Mouse (Mus musculus): ENCODE results near the gene Glrx2.

- TF ChIP-seq CTCF (IDR thresholded peaks at IDR 0.05; ENCODE audit: low read depth) (no peak), EP300 (IDR thresholded peaks at IDR 0.05; ENCODE audit: low read depth) (no peak)
Observed at GRCm38 (mm10) chr1:143741331-143741730, 25.2 kb downstream of the Glrx2 start.
